Mouse (Mus musculus): ENCODE measurements around the gene Plekhg1. TPM values are rescaled to one million over a fixed set of nuclear protein-coding genes. Genes with fewer than 3 reads are reported as not detected.
A peak's percentile ranks its signal among the peaks of the same experiment; 100 is the strongest.

The Plekhg1 gene
- polyA plus RNA-seq, 1 experiment from 2014 or later: 6.0 TPM

GRCm38 (mm10) chr10:3969026-3969425, 228.9 kb downstream of the Plekhg1 start:
- DNase-seq (ENCODE audit: low spot score) (no peak), ATAC-seq (no peak)
- no peaks in the 10 kb centered on the region for H3K27me3 ChIP-seq (replicated peaks; ENCODE audit: insufficient read depth, low read length)
- H3K4me1 ChIP-seq (ENCODE audit: insufficient read depth, low read depth, low read length): peaks cover 3% of the 10 kb centered on the region; the same call in 1 of the 2 replicates
- WGBS: 39% methylated on average over 3 of the region's 3 CpGs
- H3K4me2 ChIP-seq (replicated peaks; ENCODE audit: low read depth, low read length): no peak overlapping the region
- 0 out of 2 replicates have a peak, but pooled peaks cover 1% of the 10 kb centered on the region for H3K36me3 ChIP-seq (ENCODE audit: insufficient read depth, low read length)
- no peaks in the 10 kb centered on the region for H3K9me3 ChIP-seq (ENCODE audit: low read length)
- no peak for TF ChIP-seq CTCF (IDR thresholded peaks at IDR 0.05)
- no peak for TF ChIP-seq EP300 (IDR thresholded peaks at IDR 0.05)
- no peak overlapping the region for H3K9ac ChIP-seq (replicated peaks; ENCODE audit: low read depth)
- no peak overlapping the region for H3K27ac ChIP-seq (ENCODE audit: low read length)
- no peak overlapping the region for H3K4me3 ChIP-seq (ENCODE audit: low read depth, low read length)

GRCm38 (mm10) chr10:3972237-3972636, 232.1 kb downstream of the Plekhg1 start:
- no peaks in the 10 kb centered on the region for H3K36me3 ChIP-seq (ENCODE audit: insufficient read depth, low read length)
- H3K4me2 ChIP-seq (replicated peaks; ENCODE audit: low read depth, low read length): peak overlapping the region; percentile 99; the same call in 1 of the 2 replicates
- no peak overlapping the region for H3K9ac ChIP-seq (replicated peaks; ENCODE audit: low read depth)
- H3K4me3 ChIP-seq (ENCODE audit: low read depth, low read length): no peak overlapping the region
- no peaks in the 10 kb centered on the region for H3K27me3 ChIP-seq (replicated peaks; ENCODE audit: insufficient read depth, low read length)
- H3K9me3 ChIP-seq (ENCODE audit: low read length): no peaks in the 10 kb centered on the region
- TF ChIP-seq EP300 (IDR thresholded peaks at IDR 0.05) (no peak), CTCF (IDR thresholded peaks at IDR 0.05) (no peak)
- 83% methylated on average over 9 of the region's 9 CpGs for WGBS
- H3K4me1 ChIP-seq (ENCODE audit: insufficient read depth, low read depth, low read length): peaks cover 6% of the 10 kb centered on the region; the same call in 1 of the 2 replicates
- ATAC-seq (no peak), DNase-seq (ENCODE audit: low spot score) (no peak)
- peak overlapping the region; percentile 92; the same call in 1 of the 2 replicates for H3K27ac ChIP-seq (ENCODE audit: low read length)

- H3K36me3 ChIP-seq (ENCODE audit: insufficient read depth, low read length): no peaks in the 10 kb centered on the region
- H3K9me3 ChIP-seq (ENCODE audit: low read length): no peaks in the 10 kb centered on the region
- H3K27ac ChIP-seq (ENCODE audit: low read length): peak within 1 kb of the TSS; percentile 92
- under 1% methylated on average over 39 of the region's 40 CpGs for WGBS
- peak within 1 kb of the TSS; percentile 99 for H3K4me2 ChIP-seq (replicated peaks; ENCODE audit: low read depth, low read length)
- TF ChIP-seq EP300 (IDR thresholded peaks at IDR 0.05) (no peak), CTCF (IDR thresholded peaks at IDR 0.05) (peak; percentile 88)
- H3K4me1 ChIP-seq (ENCODE audit: insufficient read depth, low read depth, low read length): peaks cover 6% of the 10 kb centered on the region; the same call in 1 of the 2 replicates
- H3K4me3 ChIP-seq (ENCODE audit: low read depth, low read length): peak within 1 kb of the TSS; percentile 61
- no peaks in the 10 kb centered on the region for H3K27me3 ChIP-seq (replicated peaks; ENCODE audit: insufficient read depth, low read length)
- H3K9ac ChIP-seq (replicated peaks; ENCODE audit: low read depth): peak within 1 kb of the TSS; percentile 35
- ATAC-seq (peak; percentile 88), DNase-seq (ENCODE audit: low spot score) (peak; percentile 94)
Observed at GRCm38 (mm10) chr10:3972981-3973588, 232.9 kb downstream of the Plekhg1 start, which contains the start of gene Mthfd1l. Gene Mthfd1l, plus strand, starts transcription at chr10:3973118.

GRCm38 (mm10) chr10:3973589-3974070, 233.5 kb downstream of the Plekhg1 start:
- peak overlapping the region; percentile 92 for H3K27ac ChIP-seq (ENCODE audit: low read length)
- WGBS: 0% methylated on average over 28 of the region's 39 CpGs
- no peaks in the 10 kb centered on the region for H3K27me3 ChIP-seq (replicated peaks; ENCODE audit: insufficient read depth, low read length)
- TF ChIP-seq EP300 (IDR thresholded peaks at IDR 0.05) (no peak), CTCF (IDR thresholded peaks at IDR 0.05) (no peak)
- H3K4me1 ChIP-seq (ENCODE audit: insufficient read depth, low read depth, low read length): peaks cover 6% of the 10 kb centered on the region; the same call in 1 of the 2 replicates
- peak overlapping the region; percentile 35 for H3K9ac ChIP-seq (replicated peaks; ENCODE audit: low read depth)
- peak overlapping the region; percentile 61 for H3K4me3 ChIP-seq (ENCODE audit: low read depth, low read length)
- peak overlapping the region; percentile 99 for H3K4me2 ChIP-seq (replicated peaks; ENCODE audit: low read depth, low read length)
- no peaks in the 10 kb centered on the region for H3K9me3 ChIP-seq (ENCODE audit: low read length)
- no peaks in the 10 kb centered on the region for H3K36me3 ChIP-seq (ENCODE audit: insufficient read depth, low read length)
- ATAC-seq (peak; percentile 92), DNase-seq (ENCODE audit: low spot score) (peak; percentile 94)

GRCm38 (mm10) chr10:3974380-3974779, 234.2 kb downstream of the Plekhg1 start:
- no peak overlapping the region for H3K4me3 ChIP-seq (ENCODE audit: low read depth, low read length)
- H3K27me3 ChIP-seq (replicated peaks; ENCODE audit: insufficient read depth, low read length): no peaks in the 10 kb centered on the region
- no peak overlapping the region for H3K27ac ChIP-seq (ENCODE audit: low read length)
- ATAC-seq (no peak), DNase-seq (ENCODE audit: low spot score) (no peak)
- H3K4me2 ChIP-seq (replicated peaks; ENCODE audit: low read depth, low read length): no peak overlapping the region
- H3K9ac ChIP-seq (replicated peaks; ENCODE audit: low read depth): no peak overlapping the region
- no peaks in the 10 kb centered on the region for H3K36me3 ChIP-seq (ENCODE audit: insufficient read depth, low read length)
- no peaks in the 10 kb centered on the region for H3K9me3 ChIP-seq (ENCODE audit: low read length)
- peaks cover 6% of the 10 kb centered on the region; the same call in 1 of the 2 replicates for H3K4me1 ChIP-seq (ENCODE audit: insufficient read depth, low read depth, low read length)
- no peak for TF ChIP-seq CTCF (IDR thresholded peaks at IDR 0.05)
- no peak for TF ChIP-seq EP300 (IDR thresholded peaks at IDR 0.05)
- 78% methylated on average over 3 of the region's 3 CpGs for WGBS

GRCm38 (mm10) chr10:3975898-3976622, 235.9 kb downstream of the Plekhg1 start:
- no peak overlapping the region for H3K27ac ChIP-seq (ENCODE audit: low read length)
- H3K36me3 ChIP-seq (ENCODE audit: insufficient read depth, low read length): no peaks in the 10 kb centered on the region
- H3K4me3 ChIP-seq (ENCODE audit: low read depth, low read length): no peak overlapping the region
- H3K4me1 ChIP-seq (ENCODE audit: insufficient read depth, low read depth, low read length): peaks cover 6% of the 10 kb centered on the region; the same call in 1 of the 2 replicates
- DNase-seq (ENCODE audit: low spot score): peak; percentile 54
- 28% methylated on average over 6 of the region's 6 CpGs for WGBS
- H3K4me2 ChIP-seq (replicated peaks; ENCODE audit: low read depth, low read length): no peak overlapping the region
- H3K9ac ChIP-seq (replicated peaks; ENCODE audit: low read depth): no peak overlapping the region
- TF ChIP-seq EP300 (IDR thresholded peaks at IDR 0.05): no peak
- no peak for TF ChIP-seq CTCF (IDR thresholded peaks at IDR 0.05)
- no peak for ATAC-seq
- no peaks in the 10 kb centered on the region for H3K27me3 ChIP-seq (replicated peaks; ENCODE audit: insufficient read depth, low read length)
- no peaks in the 10 kb centered on the region for H3K9me3 ChIP-seq (ENCODE audit: low read length)

Data from lung, postnatal 0 days (tissue).